Mouse (Mus musculus): ENCODE measurements around the gene Sugp2.

Sugp2 gene

GRCm38 (mm10) chr8:70234080-70234780 is at the start of gene Sugp2, which contains the start of gene Armc6:
Sugp2 (plus strand) TSS chr8:70234226.
Armc6 (minus strand) TSS chr8:70234466.
- peaks cover 2% of the 10 kb centered on the region; the same call in 1 of the 2 replicates for H3K36me3 ChIP-seq (ENCODE audit: control insufficient read depth, insufficient read depth, low read length, poor library complexity, severe bottlenecking)
- peak; percentile 98 for DNase-seq (ENCODE audit: low read depth, low spot score)
- no peaks in the 10 kb centered on the region for H3K27me3 ChIP-seq (ENCODE audit: control insufficient read depth, insufficient read depth, low read length, poor library complexity, severe bottlenecking)

GRCm38 (mm10) chr8:70188707-70189106 is 45.3 kb upstream of the Sugp2 start:
- no peaks in the 10 kb centered on the region for H3K36me3 ChIP-seq (ENCODE audit: control insufficient read depth, insufficient read depth, low read length, poor library complexity, severe bottlenecking)
- no peak for DNase-seq (ENCODE audit: low read depth, low spot score)
- no peaks in the 10 kb centered on the region for H3K27me3 ChIP-seq (ENCODE audit: control insufficient read depth, insufficient read depth, low read length, poor library complexity, severe bottlenecking)

DNA sequence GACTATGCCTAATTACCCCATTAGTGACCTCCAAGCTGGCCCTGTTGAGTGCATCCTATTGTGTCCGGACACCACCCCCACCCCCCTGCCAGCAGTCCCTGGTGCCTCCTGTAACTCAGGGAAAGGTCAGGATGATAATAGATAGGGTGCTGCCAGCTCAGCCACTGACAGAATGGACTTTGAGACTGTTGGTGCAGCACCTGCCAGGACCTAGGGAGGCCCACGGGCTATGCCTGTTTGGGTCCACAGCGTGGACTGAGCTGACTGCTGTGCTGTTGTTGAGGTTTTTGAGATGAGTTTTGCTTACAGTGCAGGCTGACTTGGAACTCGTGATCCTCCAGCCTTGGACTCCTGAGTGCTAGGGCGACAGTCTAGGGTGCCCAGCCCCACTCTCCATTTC is 40.8 kb upstream of the Sugp2 start:
- DNase-seq (ENCODE audit: low read depth, low spot score): no peak
- Histone ChIP-seq H3K27me3 (ENCODE audit: control insufficient read depth, insufficient read depth, low read length, poor library complexity, severe bottlenecking) (no peaks in the 10 kb centered on the region), H3K36me3 (ENCODE audit: control insufficient read depth, insufficient read depth, low read length, poor library complexity, severe bottlenecking) (no peaks in the 10 kb centered on the region)

- DNase-seq (ENCODE audit: low read depth, low spot score): no peak
- H3K36me3 ChIP-seq (ENCODE audit: control insufficient read depth, insufficient read depth, low read length, poor library complexity, severe bottlenecking): no peaks in the 10 kb centered on the region
- H3K27me3 ChIP-seq (ENCODE audit: control insufficient read depth, insufficient read depth, low read length, poor library complexity, severe bottlenecking): no peaks in the 10 kb centered on the region
Measured at GRCm38 (mm10) chr8:70194191-70194590, 39.8 kb upstream of the Sugp2 start.

- no peaks in the 10 kb centered on the region for H3K27me3 ChIP-seq (ENCODE audit: control insufficient read depth, insufficient read depth, low read length, poor library complexity, severe bottlenecking)
- no peaks in the 10 kb centered on the region for H3K36me3 ChIP-seq (ENCODE audit: control insufficient read depth, insufficient read depth, low read length, poor library complexity, severe bottlenecking)
- DNase-seq (ENCODE audit: low read depth, low spot score): no peak
Measured at GRCm38 (mm10) chr8:70195762-70196161, 38.3 kb upstream of the Sugp2 start.

DNA sequence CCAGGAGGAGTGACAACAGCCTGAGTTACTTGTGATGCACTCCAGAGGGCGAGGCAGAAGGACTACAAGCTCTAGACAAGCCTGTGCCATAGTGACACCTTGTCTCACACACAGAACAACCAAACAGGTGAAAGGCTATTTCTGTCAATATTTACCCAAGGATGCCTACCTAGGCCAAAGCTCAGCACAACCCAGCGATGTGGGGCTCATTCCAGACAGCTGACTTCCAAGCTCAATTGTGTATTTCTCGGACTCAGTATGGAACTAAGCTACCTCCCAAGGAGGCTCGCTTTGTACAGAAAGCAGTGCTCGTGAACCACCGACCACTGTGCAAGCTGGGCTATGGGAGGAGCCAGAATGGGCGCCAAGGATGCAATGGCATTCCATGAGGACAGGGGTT is 36.4 kb upstream of the Sugp2 start:
- H3K36me3 ChIP-seq (ENCODE audit: control insufficient read depth, insufficient read depth, low read length, poor library complexity, severe bottlenecking): no peaks in the 10 kb centered on the region
- DNase-seq (ENCODE audit: low read depth, low spot score): no peak

DNA sequence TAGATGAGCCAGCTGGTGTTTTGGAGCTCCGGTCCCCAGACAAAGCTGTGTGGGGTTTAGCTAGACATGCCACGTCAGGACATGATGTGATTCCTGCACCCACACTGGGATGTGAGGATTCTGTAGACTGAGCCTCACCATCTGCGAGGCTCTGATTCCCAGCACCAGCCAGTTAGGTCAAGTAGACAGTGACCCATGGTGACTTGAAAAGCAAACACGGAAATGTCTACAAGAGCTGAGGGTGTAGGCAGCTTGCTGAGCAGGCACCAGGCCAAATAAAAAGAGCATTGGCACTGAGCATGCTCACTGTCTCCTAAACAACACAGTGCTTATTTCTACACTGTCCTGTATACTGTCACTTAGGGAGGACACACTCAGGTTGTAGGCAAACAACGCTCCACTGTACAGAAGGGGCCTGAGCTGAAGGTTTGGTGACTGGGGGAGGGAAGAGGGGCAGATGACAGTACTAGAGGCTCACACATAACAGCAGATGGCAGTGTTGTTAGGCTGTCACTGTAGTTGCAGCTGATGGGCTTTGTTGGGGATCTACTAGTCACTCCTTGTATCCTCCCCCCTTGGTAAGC is 33.8 kb upstream of the Sugp2 start:
- H3K27me3 ChIP-seq (ENCODE audit: control insufficient read depth, insufficient read depth, low read length, poor library complexity, severe bottlenecking): no peaks in the 10 kb centered on the region
- peak; percentile 44 for DNase-seq (ENCODE audit: low read depth, low spot score)
- H3K36me3 ChIP-seq (ENCODE audit: control insufficient read depth, insufficient read depth, low read length, poor library complexity, severe bottlenecking): no peaks in the 10 kb centered on the region

More for the DNA sequence above, 36.4 kb upstream of the Sugp2 start:
- H3K27me3 ChIP-seq (ENCODE audit: control insufficient read depth, insufficient read depth, low read length, poor library complexity, severe bottlenecking): no peaks in the 10 kb centered on the region

GRCm38 (mm10) chr8:70201417-70201816 is 32.6 kb upstream of the Sugp2 start:
- DNase-seq (ENCODE audit: low read depth, low spot score): no peak
- Histone ChIP-seq H3K27me3 (ENCODE audit: control insufficient read depth, insufficient read depth, low read length, poor library complexity, severe bottlenecking) (no peaks in the 10 kb centered on the region), H3K36me3 (ENCODE audit: control insufficient read depth, insufficient read depth, low read length, poor library complexity, severe bottlenecking) (no peaks in the 10 kb centered on the region)

DNA sequence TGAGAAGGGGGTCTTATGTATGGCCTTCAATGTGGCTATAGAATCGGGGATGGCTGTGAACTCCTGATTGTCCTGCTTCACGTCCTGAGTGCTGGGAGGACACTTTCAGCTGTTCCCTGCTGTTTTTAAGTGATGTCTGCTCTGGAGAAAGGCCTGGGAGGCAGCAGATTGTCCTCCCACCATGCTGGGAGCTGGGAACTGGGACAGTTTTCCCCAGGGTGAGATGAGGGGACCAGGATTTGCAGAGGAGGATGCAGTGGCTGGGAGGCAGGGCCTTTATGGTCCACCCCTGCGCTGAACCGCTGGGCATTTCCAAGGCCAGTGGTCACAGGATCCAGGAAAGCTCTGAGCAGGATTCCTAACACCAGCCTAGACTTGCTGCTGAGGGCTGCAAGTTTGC is 31.0 kb upstream of the Sugp2 start:
- H3K36me3 ChIP-seq (ENCODE audit: control insufficient read depth, insufficient read depth, low read length, poor library complexity, severe bottlenecking): no peaks in the 10 kb centered on the region
- H3K27me3 ChIP-seq (ENCODE audit: control insufficient read depth, insufficient read depth, low read length, poor library complexity, severe bottlenecking): no peaks in the 10 kb centered on the region
- DNase-seq (ENCODE audit: low read depth, low spot score): no peak

DNA sequence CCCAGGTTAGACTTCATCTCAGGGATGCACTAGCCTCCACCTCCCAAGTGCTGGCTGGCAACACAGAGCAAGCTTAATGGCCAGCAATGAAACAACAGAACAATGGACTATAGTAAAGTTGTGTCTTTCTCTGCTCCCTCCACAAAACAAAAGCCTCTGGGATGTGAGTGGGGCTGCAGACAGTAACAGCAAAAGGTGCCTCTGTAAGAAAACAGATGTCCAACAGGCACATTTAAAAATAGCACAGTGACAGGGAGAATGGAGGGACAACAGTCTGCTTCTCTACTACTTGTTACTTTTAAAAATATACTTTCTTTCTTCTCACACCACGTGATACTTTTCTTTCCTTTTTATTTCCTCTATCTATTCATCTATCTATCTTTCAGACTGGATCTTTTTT is 29.3 kb upstream of the Sugp2 start:
- H3K27me3 ChIP-seq (ENCODE audit: control insufficient read depth, insufficient read depth, low read length, poor library complexity, severe bottlenecking): no peaks in the 10 kb centered on the region

GRCm38 (mm10) chr8:70208130-70208529 is 25.9 kb upstream of the Sugp2 start:
- no peaks in the 10 kb centered on the region for H3K27me3 ChIP-seq (ENCODE audit: control insufficient read depth, insufficient read depth, low read length, poor library complexity, severe bottlenecking)
- no peak for DNase-seq (ENCODE audit: low read depth, low spot score)
- no peaks in the 10 kb centered on the region for H3K36me3 ChIP-seq (ENCODE audit: control insufficient read depth, insufficient read depth, low read length, poor library complexity, severe bottlenecking)

More for the DNA sequence above, 29.3 kb upstream of the Sugp2 start:
- H3K36me3 ChIP-seq (ENCODE audit: control insufficient read depth, insufficient read depth, low read length, poor library complexity, severe bottlenecking): no peaks in the 10 kb centered on the region
- no peak for DNase-seq (ENCODE audit: low read depth, low spot score)

DNA sequence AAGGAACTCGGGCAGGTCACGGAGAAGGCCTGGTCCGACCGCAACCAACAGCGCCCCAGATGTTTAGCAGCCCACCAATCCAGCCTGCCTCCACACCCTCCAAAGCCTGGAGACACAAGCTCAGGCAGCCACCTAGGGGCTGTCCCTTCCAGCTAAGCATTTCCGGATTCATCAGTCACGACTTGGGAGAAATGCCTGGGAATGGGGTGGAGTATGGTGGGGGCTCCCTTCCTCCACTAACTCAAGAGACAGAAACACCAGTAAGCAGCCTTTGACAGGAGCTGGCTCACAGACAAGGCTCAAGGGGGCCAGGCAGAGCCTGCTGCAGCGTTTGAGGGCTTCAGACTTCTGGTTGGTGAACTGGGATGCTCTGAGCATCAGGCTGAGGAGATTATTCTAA is 23.5 kb upstream of the Sugp2 start:
- H3K36me3 ChIP-seq (ENCODE audit: control insufficient read depth, insufficient read depth, low read length, poor library complexity, severe bottlenecking): no peaks in the 10 kb centered on the region
- H3K27me3 ChIP-seq (ENCODE audit: control insufficient read depth, insufficient read depth, low read length, poor library complexity, severe bottlenecking): no peaks in the 10 kb centered on the region
- DNase-seq (ENCODE audit: low read depth, low spot score): no peak

DNA sequence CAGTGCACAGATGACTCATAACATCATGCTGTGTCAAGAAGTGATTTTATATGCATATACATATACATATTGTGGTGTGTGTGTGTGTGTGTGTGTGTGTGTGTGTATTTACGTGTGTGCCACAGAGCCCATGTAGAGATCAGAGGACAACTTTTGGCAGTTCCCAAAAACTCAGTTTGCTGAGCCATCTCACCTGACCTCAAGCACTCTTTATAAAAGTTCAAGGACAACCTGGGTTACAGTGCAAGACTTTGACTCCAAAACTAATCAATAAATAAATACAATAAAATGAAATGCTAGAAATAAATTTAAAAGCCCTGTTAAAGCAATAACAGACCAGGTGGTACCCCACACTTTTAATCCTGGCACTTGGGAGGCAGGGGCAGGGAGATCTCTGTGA is 22.8 kb upstream of the Sugp2 start:
- no peak for DNase-seq (ENCODE audit: low read depth, low spot score)
- no peaks in the 10 kb centered on the region for H3K27me3 ChIP-seq (ENCODE audit: control insufficient read depth, insufficient read depth, low read length, poor library complexity, severe bottlenecking)
- no peaks in the 10 kb centered on the region for H3K36me3 ChIP-seq (ENCODE audit: control insufficient read depth, insufficient read depth, low read length, poor library complexity, severe bottlenecking)

DNA sequence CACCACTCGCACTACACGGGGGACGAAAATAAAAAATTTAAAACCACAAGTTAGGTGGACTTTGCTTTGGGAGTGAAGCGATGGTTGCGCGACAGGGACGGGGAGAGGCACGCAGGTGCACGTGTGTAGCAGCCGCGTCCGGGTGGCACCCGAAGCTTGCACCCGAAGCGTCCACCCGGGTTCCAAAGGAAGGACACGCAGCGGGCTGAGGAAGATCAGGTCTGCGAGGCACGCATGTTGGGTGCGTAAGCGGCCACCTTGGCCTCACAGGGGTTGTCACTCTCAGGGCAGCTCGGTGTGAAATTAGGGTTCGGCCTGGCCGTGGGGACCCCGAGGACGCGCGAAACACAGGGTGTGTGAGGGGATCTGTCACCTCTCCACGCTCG is 22.3 kb upstream of the Sugp2 start:
- no peaks in the 10 kb centered on the region for H3K36me3 ChIP-seq (ENCODE audit: control insufficient read depth, insufficient read depth, low read length, poor library complexity, severe bottlenecking)
- DNase-seq (ENCODE audit: low read depth, low spot score): no peak
- no peaks in the 10 kb centered on the region for H3K27me3 ChIP-seq (ENCODE audit: control insufficient read depth, insufficient read depth, low read length, poor library complexity, severe bottlenecking)

- peak; percentile 98 for DNase-seq (ENCODE audit: low read depth, low spot score)
- no peaks in the 10 kb centered on the region for H3K27me3 ChIP-seq (ENCODE audit: control insufficient read depth, insufficient read depth, low read length, poor library complexity, severe bottlenecking)
- no peaks in the 10 kb centered on the region for H3K36me3 ChIP-seq (ENCODE audit: control insufficient read depth, insufficient read depth, low read length, poor library complexity, severe bottlenecking)
Measured at GRCm38 (mm10) chr8:70212112-70213055, 21.6 kb upstream of the Sugp2 start, which contains the start of gene Slc25a42. Slc25a42 (minus strand) TSS chr8:70212305.
